Mouse (Mus musculus): ENCODE data around the gene Gm45208. TPM values are rescaled to one million over a fixed set of nuclear protein-coding genes. Genes with fewer than 3 reads are reported as not detected.
"Not testable (repeated sequence)": the region's sequence is repeated elsewhere in the genome, so short reads cannot be mapped to it uniquely, and the experiment has no call there.

The Gm45208 gene
- total RNA-seq, 2 experiments from 2014 or later: not detected

DNA sequence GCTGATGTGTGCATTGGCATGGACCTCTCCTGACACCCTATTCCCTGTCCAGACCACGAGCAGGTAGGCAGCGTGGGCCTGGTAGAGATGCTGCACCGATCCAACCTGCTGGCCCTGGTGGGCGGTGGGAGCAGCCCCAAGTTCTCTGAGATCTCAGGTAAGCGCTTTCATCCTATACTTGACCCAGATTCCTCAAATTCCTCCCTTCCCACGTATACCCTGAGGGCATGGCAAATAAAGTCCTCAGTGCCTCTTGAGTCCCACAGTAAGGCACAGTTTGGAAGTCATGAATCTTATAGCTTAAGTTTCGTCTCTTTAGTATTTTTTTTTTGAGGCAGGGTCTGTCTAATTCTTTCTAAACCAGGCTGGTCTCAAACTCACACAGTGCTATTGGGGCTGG, 2.1 kb downstream of the Gm45208 start:
- intact Hi-C loops (cut with DNase I; ENCODE audit: low total_unique reads): no loop called here
- no peak for DNase-seq

DNA sequence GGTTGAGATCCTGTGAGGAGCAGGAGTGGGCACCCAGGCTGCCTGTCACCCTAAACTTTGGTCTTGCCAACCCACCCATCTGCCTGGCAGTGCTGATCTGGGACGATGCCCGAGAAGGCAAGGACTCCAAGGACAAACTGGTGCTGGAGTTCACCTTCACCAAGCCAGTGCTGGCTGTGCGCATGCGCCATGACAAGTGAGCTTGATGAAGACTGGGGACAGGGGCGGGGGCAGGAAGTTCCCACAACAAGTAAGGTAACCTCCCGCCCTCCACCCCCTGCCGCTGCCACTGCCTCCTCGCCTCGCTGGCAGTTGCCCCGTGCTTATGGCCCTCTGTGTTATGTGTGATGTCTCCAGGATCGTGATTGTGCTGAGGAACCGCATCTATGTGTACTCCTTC, 3.8 kb downstream of the Gm45208 start:
- intact Hi-C loops (cut with DNase I; ENCODE audit: low total_unique reads): no loop called here
- no peak for DNase-seq

- intact Hi-C loops (cut with DNase I; ENCODE audit: low total_unique reads): no loop called here
These were observed 5.1 kb downstream of the Gm45208 start for GRCm38 (mm10) chrX:7727176-7727575.

DNA sequence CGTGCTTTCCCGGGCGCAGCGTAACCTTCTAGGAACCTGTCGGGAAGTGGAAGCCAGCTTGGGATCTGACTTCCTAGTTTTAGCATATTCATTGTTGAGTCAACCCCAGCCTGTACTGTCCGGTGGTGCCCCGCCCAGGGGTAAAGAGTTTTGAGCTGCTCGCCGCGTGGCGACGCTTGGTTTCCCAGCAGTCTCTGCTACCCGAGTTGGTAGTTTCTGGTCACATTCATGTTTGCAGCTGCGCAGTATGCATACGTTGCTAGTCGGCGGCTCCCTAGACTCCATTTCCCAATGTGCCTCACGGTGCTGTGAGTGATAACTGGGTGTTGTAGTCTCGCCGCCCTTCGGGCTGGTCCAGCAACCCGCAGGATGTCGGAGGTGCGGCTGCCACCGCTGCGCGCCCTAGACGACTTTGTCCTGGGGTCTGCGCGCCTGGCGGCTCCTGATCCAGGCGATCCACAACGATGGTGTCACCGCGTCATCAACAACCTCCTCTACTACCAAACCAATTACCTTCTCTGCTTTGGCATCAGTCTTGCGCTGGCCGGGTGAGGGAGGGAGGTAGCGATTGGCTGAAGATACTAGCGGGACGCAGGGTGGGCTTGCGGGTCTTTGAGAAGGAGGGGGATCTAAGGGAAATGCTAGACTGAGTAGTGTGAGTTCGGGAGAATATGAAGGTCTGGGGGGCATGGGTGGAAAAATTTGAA, 6.3 kb downstream of the Gm45208 start, which contains the start of gene Praf2:
TSS of gene Praf2 (plus strand) at position 225 of the 707 bp plus-strand sequence.
- peak; percentile 73 for DNase-seq
- intact Hi-C loops (cut with DNase I; ENCODE audit: low total_unique reads): no loop called here

More at GRCm38 (mm10) chrX:7727176-7727575, 5.1 kb downstream of the Gm45208 start:
- DNase-seq: no peak

- DNase-seq: no peak
- intact Hi-C loops (cut with DNase I; ENCODE audit: low total_unique reads): no loop called here
These were observed 6.8 kb downstream of the Gm45208 start for GRCm38 (mm10) chrX:7728922-7729265.

- DNase-seq: peak; percentile 78
- intact Hi-C loops (cut with DNase I; ENCODE audit: low total_unique reads): no loop called here
These were observed 11.6 kb downstream of the Gm45208 start for GRCm38 (mm10) chrX:7733571-7734156.

DNA sequence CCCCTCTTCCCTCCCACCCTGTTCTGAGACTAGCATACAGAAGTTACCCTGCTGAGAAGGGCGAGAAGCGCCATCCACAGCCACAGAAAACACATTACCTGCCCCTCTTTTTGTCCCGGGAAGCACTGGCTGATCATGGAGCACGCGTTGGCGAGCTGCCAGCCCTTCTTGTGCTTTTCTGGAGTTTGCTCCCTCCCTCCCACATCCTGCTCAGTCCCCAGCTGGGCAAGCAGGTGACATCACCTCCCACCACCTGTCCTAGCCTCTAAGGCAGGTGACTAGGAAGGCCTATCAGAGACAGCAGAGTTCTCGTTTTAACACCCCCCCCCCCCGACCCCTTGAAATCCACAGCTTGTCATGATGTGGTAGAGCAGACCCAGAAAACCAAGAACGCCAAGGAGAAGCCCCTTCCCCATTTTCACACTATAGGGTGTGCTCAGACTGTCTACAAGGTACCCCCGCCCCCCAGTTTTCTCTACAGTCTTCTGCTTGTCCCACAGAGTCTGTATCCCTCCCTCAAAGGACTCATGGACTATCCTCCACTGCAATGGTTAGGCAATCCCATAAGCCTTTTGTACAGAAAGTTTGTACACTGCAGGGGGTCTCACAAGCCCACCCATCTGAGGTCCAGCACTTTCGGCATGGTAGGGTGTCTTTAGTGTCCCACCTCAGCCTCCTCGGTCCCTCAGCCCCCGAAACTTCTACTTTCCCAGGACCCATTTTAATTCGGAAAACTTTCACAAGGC, 17.5 kb downstream of the Gm45208 start:
- intact Hi-C loops (cut with DNase I; ENCODE audit: low total_unique reads): no loop called here

GRCm38 (mm10) chrX:7740082-7740819, 18.2 kb downstream of the Gm45208 start:
- intact Hi-C loops (cut with DNase I; ENCODE audit: low total_unique reads): no loop called here
- DNase-seq: no peak

More for the DNA sequence above, 17.5 kb downstream of the Gm45208 start:
- no peak for DNase-seq

DNA sequence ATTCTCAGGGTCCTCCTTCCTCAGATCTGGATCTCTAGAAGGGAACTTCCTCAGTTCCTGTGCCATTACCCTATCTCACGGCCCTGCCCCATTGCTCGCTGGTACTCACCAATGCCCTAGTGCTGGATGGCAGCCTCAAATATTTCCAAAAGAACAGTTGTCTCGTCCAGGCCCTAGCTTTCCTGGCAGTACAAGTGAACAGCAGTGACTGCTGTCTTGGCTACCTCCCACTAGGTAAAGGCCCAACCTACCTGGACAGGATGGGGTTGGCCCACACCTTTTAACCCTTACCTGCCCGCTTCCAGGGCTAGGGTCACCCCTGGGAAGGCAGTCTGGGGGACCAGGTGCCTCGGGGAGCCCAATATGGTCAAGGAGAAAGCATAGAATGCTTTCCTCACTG, 19.1 kb downstream of the Gm45208 start:
- DNase-seq: no peak

GRCm38 (mm10) chrX:7743470-7743869, 21.4 kb downstream of the Gm45208 start:
- intact Hi-C loops (cut with DNase I; ENCODE audit: low total_unique reads): no loop called here
- DNase-seq: no peak

More for the DNA sequence above, 19.1 kb downstream of the Gm45208 start:
- intact Hi-C loops (cut with DNase I; ENCODE audit: low total_unique reads): no loop called here

GRCm38 (mm10) chrX:7744940-7745339, 22.9 kb downstream of the Gm45208 start:
- DNase-seq: no peak
- intact Hi-C loops (cut with DNase I; ENCODE audit: low total_unique reads): no loop called here

DNA sequence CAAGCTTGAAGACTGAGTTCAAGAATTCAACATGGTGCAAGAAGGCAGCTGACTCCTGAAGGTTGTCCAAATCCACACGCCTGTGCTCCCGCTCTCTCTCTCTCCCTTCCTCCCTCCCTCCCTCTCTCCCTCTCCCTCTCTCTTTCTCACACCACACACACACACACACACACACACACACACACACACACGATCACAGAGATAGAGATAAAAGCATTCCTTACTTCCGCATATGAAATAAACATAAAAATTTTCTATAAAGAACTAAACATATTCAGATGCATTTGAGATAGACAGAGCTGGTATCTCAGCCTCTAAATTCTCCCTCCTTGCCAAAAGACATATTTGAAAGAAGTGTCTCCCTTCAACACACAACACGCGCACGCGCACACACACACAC, 23.4 kb downstream of the Gm45208 start:
- no peak for DNase-seq
- intact Hi-C loops (cut with DNase I; ENCODE audit: low total_unique reads): no loop called here

DNA sequence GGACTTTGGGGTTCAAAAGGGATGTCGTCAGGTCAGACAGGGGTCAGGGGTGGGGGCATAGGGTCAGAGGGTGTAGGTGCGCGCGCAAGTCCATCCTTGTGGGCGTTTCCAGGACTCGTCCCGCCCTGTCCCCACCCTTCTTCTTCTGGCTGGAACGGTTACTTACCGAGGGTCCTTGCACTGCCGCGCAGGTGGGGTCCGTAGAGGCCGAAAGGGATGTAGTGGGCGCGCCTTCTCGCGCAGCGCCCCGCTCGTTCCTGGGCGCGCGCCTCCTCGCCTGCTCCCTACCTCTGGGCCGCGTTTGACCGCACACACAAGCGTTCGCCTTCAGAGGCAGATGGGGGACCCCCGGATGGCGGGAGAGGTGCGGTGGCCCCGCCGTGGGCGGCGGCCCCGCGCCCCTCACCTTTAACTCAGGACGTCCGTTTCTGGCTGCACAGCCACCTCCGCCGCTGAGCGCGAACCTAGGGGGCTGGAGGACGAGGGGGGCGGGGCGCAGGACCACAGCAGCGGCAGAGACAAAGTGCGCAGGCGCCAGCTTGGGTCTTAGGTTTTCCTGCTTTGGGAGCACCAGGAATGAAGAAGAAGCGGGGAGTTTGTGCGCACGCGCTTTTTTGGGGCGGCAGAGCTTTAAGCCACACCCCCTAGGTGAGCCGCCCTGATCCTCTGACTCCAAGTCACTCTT, 28.5 kb downstream of the Gm45208 start, which contains the start of gene Ccdc120:
TSS of gene Ccdc120 (minus strand) at position 474 of the 685 bp plus-strand sequence.
- DNase-seq: peak; percentile 67
- intact Hi-C loops (cut with DNase I; ENCODE audit: low total_unique reads): no loop called here

- DNase-seq; intact Hi-C loops (cut with DNase I; ENCODE audit: low total_unique reads): not testable (repeated sequence)
These were observed 31.6 kb downstream of the Gm45208 start for GRCm38 (mm10) chrX:7753627-7754026.

GRCm38 (mm10) chrX:7762137-7762920, 40.3 kb downstream of the Gm45208 start, which contains the start of gene Tfe3:
Tfe3 (plus strand) TSS chrX:7762560.
- peak; percentile 93 for DNase-seq
- intact Hi-C loops (cut with DNase I; ENCODE audit: low total_unique reads): no loop called here

- no peak for DNase-seq
- intact Hi-C loops (cut with DNase I; ENCODE audit: low total_unique reads): no loop called here
These were observed 40.8 kb downstream of the Gm45208 start for GRCm38 (mm10) chrX:7762921-7763197.

DNA sequence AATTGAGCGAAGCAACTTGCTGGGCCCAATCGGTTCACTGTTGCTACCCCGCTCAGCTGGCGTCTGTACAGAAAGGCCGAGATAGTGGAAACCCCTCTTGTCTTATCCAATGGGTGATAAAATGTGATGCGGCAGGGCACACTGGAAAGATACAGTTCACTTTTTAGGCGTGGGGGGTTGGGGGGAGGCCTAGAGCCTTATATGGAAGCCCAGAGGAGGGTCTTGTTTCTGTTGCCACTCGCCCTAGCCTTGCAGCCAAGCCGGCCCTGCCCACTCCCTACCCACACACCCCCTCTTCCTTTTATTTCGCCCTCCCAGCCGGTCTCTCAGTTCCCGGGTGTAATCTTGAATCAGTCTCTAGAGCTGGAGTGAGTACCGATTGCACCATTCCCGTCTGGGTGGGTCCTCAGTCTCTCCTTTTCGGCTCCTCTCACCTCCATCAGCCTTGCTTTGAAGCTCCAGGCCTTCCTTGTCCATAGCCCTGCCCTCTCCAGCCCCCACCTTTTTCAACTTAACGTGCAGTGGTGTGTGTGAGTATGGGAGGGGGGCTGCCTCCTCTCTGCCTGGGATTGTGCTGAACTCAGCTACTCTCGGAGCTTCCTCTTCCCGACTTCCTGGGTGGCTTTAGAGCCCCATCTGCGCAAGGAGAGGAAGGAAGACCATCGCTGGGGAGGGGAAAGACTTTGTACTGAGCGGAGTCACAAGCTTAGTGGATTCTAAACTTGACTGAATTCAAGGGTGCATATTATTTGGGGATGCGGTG, 41.8 kb downstream of the Gm45208 start:
- peak; percentile 29 for DNase-seq

More for the DNA sequence above, 41.8 kb downstream of the Gm45208 start:
- intact Hi-C loops (cut with DNase I; ENCODE audit: low total_unique reads): no loop called here
